Mouse (Mus musculus): ENCODE measurements around the gene Kif6. TPM values are rescaled to one million over a fixed set of nuclear protein-coding genes. Genes with fewer than 3 reads are reported as not detected.

The Kif6 gene
- polyA plus RNA-seq, 1 experiment from 2014 or later = not detected

GRCm38 (mm10) chr17:49750889-49751324 is 136.0 kb downstream of the Kif6 start:
- H3K27me3 ChIP-seq (ENCODE audit: insufficient read depth, low read length) = no peaks in the 10 kb centered on the region
- H3K9me3 ChIP-seq (ENCODE audit: low read length) = no peaks in the 10 kb centered on the region
- H3K4me2 ChIP-seq (ENCODE audit: low read depth, low read length) = no peak overlapping the region
- no peak for ATAC-seq
- WGBS (ENCODE audit: insufficient replicate concordance) = 40% methylated on average over 6 of the region's 6 CpGs
- no peak overlapping the region for H3K27ac ChIP-seq (ENCODE audit: low read depth)
- H3K4me1 ChIP-seq (ENCODE audit: insufficient read depth) = no peaks in the 10 kb centered on the region
- H3K9ac ChIP-seq (replicated peaks) = no peak overlapping the region
- TF ChIP-seq CTCF (IDR thresholded peaks at IDR 0.05; ENCODE audit: low read depth) = no peak
- no peak for TF ChIP-seq EP300 (IDR thresholded peaks at IDR 0.05; ENCODE audit: low read depth)
- H3K4me3 ChIP-seq (ENCODE audit: low read depth, low read length) = no peak overlapping the region
- H3K36me3 ChIP-seq (replicated peaks; ENCODE audit: insufficient read depth, low read length) = no peaks in the 10 kb centered on the region
- DNase-seq = no peak

GRCm38 (mm10) chr17:49753874-49754273 is 138.9 kb downstream of the Kif6 start:
- Histone ChIP-seq H3K9me3 (ENCODE audit: low read length) (no peaks in the 10 kb centered on the region), H3K4me1 (ENCODE audit: insufficient read depth) (no peaks in the 10 kb centered on the region), H3K9ac (replicated peaks) (no peak overlapping the region), H3K4me3 (ENCODE audit: low read depth, low read length) (no peak overlapping the region), H3K36me3 (replicated peaks; ENCODE audit: insufficient read depth, low read length) (no peaks in the 10 kb centered on the region), H3K27ac (ENCODE audit: low read depth) (no peak overlapping the region), H3K27me3 (ENCODE audit: insufficient read depth, low read length) (no peaks in the 10 kb centered on the region), H3K4me2 (ENCODE audit: low read depth, low read length) (no peak overlapping the region)
- 81% methylated on average over 7 of the region's 7 CpGs for WGBS (ENCODE audit: insufficient replicate concordance)
- TF ChIP-seq CTCF (IDR thresholded peaks at IDR 0.05; ENCODE audit: low read depth) (no peak), EP300 (IDR thresholded peaks at IDR 0.05; ENCODE audit: low read depth) (no peak)
- DNase-seq (no peak), ATAC-seq (no peak)

- 88% methylated on average over 19 of the region's 19 CpGs for WGBS (ENCODE audit: insufficient replicate concordance)
- DNase-seq (no peak), ATAC-seq (no peak)
- Histone ChIP-seq H3K27ac (ENCODE audit: low read depth) (no peak overlapping the region), H3K4me3 (ENCODE audit: low read depth, low read length) (no peak overlapping the region), H3K9ac (replicated peaks) (no peak overlapping the region), H3K4me2 (ENCODE audit: low read depth, low read length) (no peak overlapping the region), H3K36me3 (replicated peaks; ENCODE audit: insufficient read depth, low read length) (no peaks in the 10 kb centered on the region), H3K9me3 (ENCODE audit: low read length) (no peaks in the 10 kb centered on the region), H3K4me1 (ENCODE audit: insufficient read depth) (no peaks in the 10 kb centered on the region), H3K27me3 (ENCODE audit: insufficient read depth, low read length) (no peaks in the 10 kb centered on the region)
- TF ChIP-seq CTCF (IDR thresholded peaks at IDR 0.05; ENCODE audit: low read depth) (no peak), EP300 (IDR thresholded peaks at IDR 0.05; ENCODE audit: low read depth) (no peak)
Measured at GRCm38 (mm10) chr17:49756862-49757261, 141.9 kb downstream of the Kif6 start.

- WGBS (ENCODE audit: insufficient replicate concordance) = 70% methylated on average over 4 of the region's 4 CpGs
- Histone ChIP-seq H3K4me3 (ENCODE audit: low read depth, low read length) (no peak overlapping the region), H3K27me3 (ENCODE audit: insufficient read depth, low read length) (no peaks in the 10 kb centered on the region), H3K36me3 (replicated peaks; ENCODE audit: insufficient read depth, low read length) (no peaks in the 10 kb centered on the region), H3K9ac (replicated peaks) (no peak overlapping the region), H3K27ac (ENCODE audit: low read depth) (no peak overlapping the region), H3K4me2 (ENCODE audit: low read depth, low read length) (no peak overlapping the region), H3K9me3 (ENCODE audit: low read length) (no peaks in the 10 kb centered on the region), H3K4me1 (ENCODE audit: insufficient read depth) (no peaks in the 10 kb centered on the region)
- TF ChIP-seq EP300 (IDR thresholded peaks at IDR 0.05; ENCODE audit: low read depth) = no peak
- peak; percentile 33; the same call in 1 of the 2 replicates for TF ChIP-seq CTCF (IDR thresholded peaks at IDR 0.05; ENCODE audit: low read depth)
- no peak for DNase-seq
- ATAC-seq = no peak
Measured at GRCm38 (mm10) chr17:49759047-49759446, 144.1 kb downstream of the Kif6 start.

- DNase-seq (no peak), ATAC-seq (no peak)
- H3K27me3 ChIP-seq (ENCODE audit: insufficient read depth, low read length) = no peaks in the 10 kb centered on the region
- H3K4me2 ChIP-seq (ENCODE audit: low read depth, low read length) = no peak overlapping the region
- H3K9ac ChIP-seq (replicated peaks) = no peak overlapping the region
- TF ChIP-seq CTCF (IDR thresholded peaks at IDR 0.05; ENCODE audit: low read depth) (no peak), EP300 (IDR thresholded peaks at IDR 0.05; ENCODE audit: low read depth) (no peak)
- no peak overlapping the region for H3K4me3 ChIP-seq (ENCODE audit: low read depth, low read length)
- H3K9me3 ChIP-seq (ENCODE audit: low read length) = no peaks in the 10 kb centered on the region
- H3K36me3 ChIP-seq (replicated peaks; ENCODE audit: insufficient read depth, low read length) = no peaks in the 10 kb centered on the region
- H3K4me1 ChIP-seq (ENCODE audit: insufficient read depth) = no peaks in the 10 kb centered on the region
- 76% methylated on average over 11 of the region's 11 CpGs for WGBS (ENCODE audit: insufficient replicate concordance)
- H3K27ac ChIP-seq (ENCODE audit: low read depth) = no peak overlapping the region
Measured at GRCm38 (mm10) chr17:49761260-49761659, 146.3 kb downstream of the Kif6 start.

- Histone ChIP-seq H3K36me3 (replicated peaks; ENCODE audit: insufficient read depth, low read length) (no peaks in the 10 kb centered on the region), H3K9ac (replicated peaks) (no peak overlapping the region), H3K4me2 (ENCODE audit: low read depth, low read length) (no peak overlapping the region), H3K4me3 (ENCODE audit: low read depth, low read length) (no peak overlapping the region), H3K9me3 (ENCODE audit: low read length) (no peaks in the 10 kb centered on the region), H3K27me3 (ENCODE audit: insufficient read depth, low read length) (no peaks in the 10 kb centered on the region), H3K27ac (ENCODE audit: low read depth) (no peak overlapping the region), H3K4me1 (ENCODE audit: insufficient read depth) (no peaks in the 10 kb centered on the region)
- WGBS (ENCODE audit: insufficient replicate concordance) = 60% methylated on average over 8 of the region's 8 CpGs
- TF ChIP-seq CTCF (IDR thresholded peaks at IDR 0.05; ENCODE audit: low read depth) (no peak), EP300 (IDR thresholded peaks at IDR 0.05; ENCODE audit: low read depth) (no peak)
- no peak for DNase-seq
- no peak for ATAC-seq
Measured at GRCm38 (mm10) chr17:49761838-49762237, 146.9 kb downstream of the Kif6 start.

- Histone ChIP-seq H3K4me1 (ENCODE audit: insufficient read depth) (no peaks in the 10 kb centered on the region), H3K4me3 (ENCODE audit: low read depth, low read length) (no peak overlapping the region), H3K4me2 (ENCODE audit: low read depth, low read length) (no peak overlapping the region), H3K36me3 (replicated peaks; ENCODE audit: insufficient read depth, low read length) (no peaks in the 10 kb centered on the region), H3K9ac (replicated peaks) (no peak overlapping the region), H3K27me3 (ENCODE audit: insufficient read depth, low read length) (no peaks in the 10 kb centered on the region), H3K9me3 (ENCODE audit: low read length) (no peaks in the 10 kb centered on the region), H3K27ac (ENCODE audit: low read depth) (no peak overlapping the region)
- TF ChIP-seq CTCF (IDR thresholded peaks at IDR 0.05; ENCODE audit: low read depth) (no peak), EP300 (IDR thresholded peaks at IDR 0.05; ENCODE audit: low read depth) (no peak)
- 80% methylated on average over 6 of the region's 6 CpGs for WGBS (ENCODE audit: insufficient replicate concordance)
- ATAC-seq (no peak), DNase-seq (no peak)
Measured at GRCm38 (mm10) chr17:49764963-49765362, 150.0 kb downstream of the Kif6 start.
